Mouse (Mus musculus): ENCODE data around the gene Pold1. TPM values are rescaled to one million over a fixed set of nuclear protein-coding genes. Genes with fewer than 3 reads are reported as not detected.

The Pold1 gene
- polyA plus RNA-seq, 1 experiment, result 11.1 TPM

DNA sequence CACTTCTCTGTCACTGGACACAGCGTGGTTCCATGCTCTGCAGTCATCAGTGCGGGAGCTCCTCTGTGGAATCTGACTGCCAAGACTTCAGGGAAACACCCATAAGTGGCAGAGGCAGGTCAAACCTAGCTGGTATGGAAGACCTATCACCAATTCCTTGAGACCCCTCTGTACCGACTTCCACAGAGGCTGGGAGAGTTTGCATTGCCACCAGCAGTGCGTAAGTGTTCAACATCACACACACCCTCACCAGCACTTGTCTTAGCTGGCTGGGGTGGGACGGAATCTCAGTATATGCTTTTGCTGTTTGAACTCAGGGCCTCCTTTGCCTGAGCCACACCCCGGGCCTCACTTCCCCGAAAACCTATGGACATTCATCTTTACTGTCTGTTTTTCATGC, 60.7 kb downstream of the Pold1 start:
- TF ChIP-seq CTCF (IDR thresholded peaks at IDR 0.05; ENCODE audit: extremely low read depth, insufficient read depth, low read length) (no peak), POLR2A (IDR thresholded peaks at IDR 0.05; ENCODE audit: extremely low read depth, insufficient read depth, low read length) (no peak)
- Histone ChIP-seq H3K27ac (ENCODE audit: insufficient read depth, low read length) (no peak overlapping the region), H3K4me1 (ENCODE audit: control insufficient read depth, insufficient read depth, low read length) (no peaks in the 10 kb centered on the region), H3K4me3 (ENCODE audit: insufficient read depth, low read length) (no peak overlapping the region)

DNA sequence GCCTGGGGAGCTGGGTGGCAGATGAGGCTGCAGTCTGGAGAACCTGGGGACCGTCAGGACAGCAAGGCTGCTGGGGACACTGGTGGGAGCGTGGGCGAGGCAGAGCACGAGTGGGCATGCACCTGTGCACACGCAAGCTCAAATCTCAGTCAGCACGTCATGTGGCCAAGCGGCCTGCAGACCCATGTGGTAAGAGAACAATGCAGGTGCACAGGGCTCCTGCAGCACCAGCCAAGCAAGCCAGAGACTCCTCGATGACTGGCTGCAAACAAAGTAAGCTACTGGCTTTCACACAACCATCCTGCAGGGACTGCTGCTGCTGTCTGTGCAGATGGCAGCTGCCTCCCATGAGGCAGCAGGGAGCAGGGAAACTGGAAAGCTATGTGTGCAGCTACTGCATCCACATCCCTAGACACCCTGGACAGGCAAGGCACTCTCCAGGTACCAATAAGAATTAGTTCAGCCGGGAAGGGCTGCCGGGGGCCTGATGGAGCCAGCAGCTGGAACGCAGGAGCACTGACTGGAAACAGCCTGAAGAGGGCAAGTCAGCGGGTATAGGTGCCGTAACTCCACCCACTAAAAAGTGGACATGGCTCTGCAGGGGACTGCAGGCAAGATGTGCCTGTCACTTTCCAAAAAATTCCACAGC, 61.6 kb downstream of the Pold1 start:
- Histone ChIP-seq H3K27ac (ENCODE audit: insufficient read depth, low read length) (0 out of 2 replicates have a peak overlapping the region, but pooled peaks have one; percentile 1), H3K4me3 (ENCODE audit: insufficient read depth, low read length) (no peak overlapping the region), H3K4me1 (ENCODE audit: control insufficient read depth, insufficient read depth, low read length) (no peaks in the 10 kb centered on the region)
- no peak for TF ChIP-seq CTCF (IDR thresholded peaks at IDR 0.05; ENCODE audit: extremely low read depth, insufficient read depth, low read length)
- no peak for TF ChIP-seq POLR2A (IDR thresholded peaks at IDR 0.05; ENCODE audit: extremely low read depth, insufficient read depth, low read length)

DNA sequence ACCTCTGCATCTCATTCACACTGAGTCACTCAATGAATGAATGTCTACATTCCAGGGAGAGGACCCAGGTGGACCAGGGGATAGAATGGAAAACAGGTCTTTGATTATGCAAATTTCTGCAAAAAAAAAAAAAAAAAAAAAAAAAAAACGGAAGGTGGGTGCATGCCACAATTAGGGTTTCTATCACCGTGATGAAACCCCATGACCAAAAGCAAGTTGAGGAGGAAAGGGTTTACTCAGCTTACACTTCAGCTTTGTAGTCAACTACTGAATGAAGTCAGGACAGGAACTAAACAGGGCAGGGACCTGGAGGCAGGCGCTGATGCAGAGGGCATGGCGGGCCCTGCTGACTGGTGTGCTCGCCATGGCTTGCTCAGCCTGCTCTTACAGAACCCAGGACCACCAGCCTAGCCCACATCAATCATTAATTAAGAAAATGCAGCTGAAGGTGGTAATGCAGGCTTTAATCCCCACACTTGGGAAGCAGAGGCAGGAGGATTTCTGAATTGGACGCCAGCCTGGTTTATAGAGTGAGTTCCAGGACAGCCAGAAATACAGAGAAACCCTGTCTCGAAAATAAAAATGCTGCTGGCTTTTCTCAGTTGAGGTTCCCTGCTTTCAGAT, 63.0 kb downstream of the Pold1 start:
- H3K4me3 ChIP-seq (ENCODE audit: insufficient read depth, low read length), result no peak overlapping the region
- H3K27ac ChIP-seq (ENCODE audit: insufficient read depth, low read length), result no peak overlapping the region
- no peak for TF ChIP-seq POLR2A (IDR thresholded peaks at IDR 0.05; ENCODE audit: extremely low read depth, insufficient read depth, low read length)
- no peak for TF ChIP-seq CTCF (IDR thresholded peaks at IDR 0.05; ENCODE audit: extremely low read depth, insufficient read depth, low read length)
- no peaks in the 10 kb centered on the region for H3K4me1 ChIP-seq (ENCODE audit: control insufficient read depth, insufficient read depth, low read length)

DNA sequence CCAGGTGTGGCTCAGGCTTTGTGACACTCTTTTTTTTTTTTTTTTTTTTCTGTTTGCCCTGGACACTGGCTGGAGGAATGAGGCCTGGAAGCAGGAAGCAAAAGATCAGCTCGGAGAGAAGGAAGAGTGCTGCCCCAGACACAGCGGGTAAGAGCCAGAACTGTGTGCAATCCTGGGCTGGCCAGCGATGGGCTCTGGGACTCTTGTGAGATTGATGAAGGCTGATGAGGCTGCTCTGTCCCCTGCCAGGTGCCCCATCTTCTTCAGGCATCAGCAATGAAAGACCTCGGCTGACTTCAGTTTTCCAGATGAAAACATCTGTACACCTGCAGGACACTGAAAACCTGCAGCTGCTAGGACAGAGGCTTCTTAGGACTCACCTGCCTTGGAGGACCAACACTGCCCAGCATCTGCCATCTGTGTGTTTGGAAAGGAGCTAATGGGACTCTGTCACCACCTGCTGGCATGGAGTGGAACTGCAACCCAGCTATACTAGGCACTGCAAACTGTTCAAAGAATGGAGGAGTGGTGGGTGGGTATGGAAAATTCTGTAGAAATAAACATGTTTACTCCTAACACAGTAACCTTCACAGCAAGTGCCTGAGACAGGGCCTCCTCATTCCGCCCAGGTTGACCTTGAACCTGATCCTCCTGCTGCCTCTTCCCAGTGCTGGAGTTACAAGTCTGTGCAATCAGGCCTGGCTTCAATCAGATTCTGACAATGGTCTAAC, 63.6 kb downstream of the Pold1 start:
- TF ChIP-seq CTCF (IDR thresholded peaks at IDR 0.05; ENCODE audit: extremely low read depth, insufficient read depth, low read length), result peak; percentile 99
- TF ChIP-seq POLR2A (IDR thresholded peaks at IDR 0.05; ENCODE audit: extremely low read depth, insufficient read depth, low read length), result no peak
- no peak overlapping the region for H3K4me3 ChIP-seq (ENCODE audit: insufficient read depth, low read length)
- H3K4me1 ChIP-seq (ENCODE audit: control insufficient read depth, insufficient read depth, low read length), result no peaks in the 10 kb centered on the region
- peak overlapping the region; percentile 66; the same call in 1 of the 2 replicates for H3K27ac ChIP-seq (ENCODE audit: insufficient read depth, low read length)

DNA sequence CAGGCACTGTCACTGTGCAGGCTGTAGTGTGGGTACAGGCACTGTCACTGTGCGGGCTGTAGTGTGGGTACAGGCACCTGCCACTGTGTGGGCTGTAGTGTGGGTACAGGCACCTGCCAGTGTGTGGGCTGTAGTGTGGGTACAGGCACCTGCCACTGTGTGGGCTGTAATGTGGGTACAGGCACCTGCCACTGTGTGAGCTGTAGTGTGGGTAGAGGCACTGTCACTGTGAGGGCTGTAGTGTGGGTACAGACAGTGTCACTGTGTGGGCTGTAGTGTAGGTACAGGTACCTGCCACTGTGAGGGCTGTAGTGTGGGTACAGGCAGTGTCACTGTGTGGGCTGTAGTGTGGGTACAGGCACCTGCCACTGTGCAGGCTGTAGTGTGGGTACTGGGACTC, 64.5 kb downstream of the Pold1 start:
- no peaks in the 10 kb centered on the region for H3K4me1 ChIP-seq (ENCODE audit: control insufficient read depth, insufficient read depth, low read length)
- H3K4me3 ChIP-seq (ENCODE audit: insufficient read depth, low read length), result no peak overlapping the region
- H3K27ac ChIP-seq (ENCODE audit: insufficient read depth, low read length), result peak overlapping the region; percentile 66
- no peak for TF ChIP-seq POLR2A (IDR thresholded peaks at IDR 0.05; ENCODE audit: extremely low read depth, insufficient read depth, low read length)
- no peak for TF ChIP-seq CTCF (IDR thresholded peaks at IDR 0.05; ENCODE audit: extremely low read depth, insufficient read depth, low read length)

DNA sequence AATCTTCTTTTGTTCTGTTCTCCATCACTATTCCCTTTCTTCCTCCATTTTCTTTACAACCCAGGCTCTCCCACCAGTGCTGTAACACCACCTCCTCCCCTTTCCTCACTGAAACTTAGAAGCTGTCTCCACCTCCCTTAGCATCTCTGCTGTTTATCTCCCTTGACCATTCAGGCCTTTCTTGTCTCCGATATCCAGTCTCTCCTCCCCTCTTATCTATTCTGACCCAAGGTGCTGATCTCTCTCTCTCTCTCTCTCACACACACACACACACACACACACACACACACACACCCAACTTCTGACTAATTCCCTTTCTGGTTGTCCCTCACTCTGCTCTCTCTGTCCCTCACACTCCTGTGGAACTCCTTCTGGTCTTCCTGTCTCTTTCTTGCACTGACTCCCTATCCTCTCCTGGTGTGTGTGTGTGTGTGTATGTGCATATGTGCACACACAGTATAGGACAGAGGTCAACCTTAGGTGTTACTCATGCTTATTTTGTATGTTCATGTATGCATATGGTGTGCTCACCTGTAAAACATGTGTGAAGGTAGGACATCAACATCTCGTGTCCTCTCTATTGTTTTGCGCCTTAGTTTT, 65.7 kb downstream of the Pold1 start:
- Histone ChIP-seq H3K4me1 (ENCODE audit: control insufficient read depth, insufficient read depth, low read length) (no peaks in the 10 kb centered on the region), H3K4me3 (ENCODE audit: insufficient read depth, low read length) (no peak overlapping the region), H3K27ac (ENCODE audit: insufficient read depth, low read length) (peak overlapping the region; percentile 29; the same call in 1 of the 2 replicates)
- TF ChIP-seq POLR2A (IDR thresholded peaks at IDR 0.05; ENCODE audit: extremely low read depth, insufficient read depth, low read length) (no peak), CTCF (IDR thresholded peaks at IDR 0.05; ENCODE audit: extremely low read depth, insufficient read depth, low read length) (no peak)

Other genes starting within 250 kb of the Pold1 start
- gene Clec11a, start 241.9 kb downstream of the Pold1 start, polyA plus RNA-seq (2012; rRNA removed), result 5.4 and 5.6 TPM in 2 replicates
- gene Shank1, start 238.6 kb downstream of the Pold1 start, polyA plus RNA-seq (2012; rRNA removed), result 106 and 113 TPM in 2 replicates
- gene Syt3, start 164.7 kb downstream of the Pold1 start, polyA plus RNA-seq (2012; rRNA removed), result 70.2 and 74.0 TPM in 2 replicates
- 3.7 and 4.3 TPM in 2 replicates for gene 1700008O03Rik, start 163.0 kb downstream of the Pold1 start, polyA plus RNA-seq (2012; rRNA removed)
- 190 and 192 TPM in 2 replicates for gene Lrrc4b, start 119.8 kb downstream of the Pold1 start, polyA plus RNA-seq (2012; rRNA removed)
- 8.2 and 8.7 TPM in 2 replicates for gene Aspdh, start 83.5 kb downstream of the Pold1 start, polyA plus RNA-seq (2012; rRNA removed)
- gene Josd2, start 80.9 kb downstream of the Pold1 start, polyA plus RNA-seq (2012; rRNA removed), result 232 and 256 TPM in 2 replicates
- gene Emc10, start 52.3 kb downstream of the Pold1 start, polyA plus RNA-seq (2012; rRNA removed), result 297 and 308 TPM in 2 replicates
- gene Fam71e1, start 52.3 kb downstream of the Pold1 start, polyA plus RNA-seq (2012; rRNA removed), result 27.0 and 29.4 TPM in 2 replicates
- gene Mybpc2, start 24.2 kb downstream of the Pold1 start, polyA plus RNA-seq (2012; rRNA removed), result 0.04 and 0.06 TPM in 2 replicates
- 0.08 and 0.27 TPM in 2 replicates for gene Spib, start 16.8 kb downstream of the Pold1 start, polyA plus RNA-seq (2012; rRNA removed)
- 89.5 and 89.6 TPM in 2 replicates for gene Nr1h2, start 5.1 kb upstream of the Pold1 start, polyA plus RNA-seq (2012; rRNA removed)
- 0.26 and 0.61 TPM in 2 replicates for gene Napsa, start 23.5 kb upstream of the Pold1 start, polyA plus RNA-seq (2012; rRNA removed)
- gene Kcnc3, start 41.8 kb upstream of the Pold1 start, polyA plus RNA-seq (2012; rRNA removed), result 54.9 and 62.0 TPM in 2 replicates
- gene Myh14, start 122.0 kb upstream of the Pold1 start, polyA plus RNA-seq (2012; rRNA removed), result 15.9 and 17.4 TPM in 2 replicates
- gene Izumo2, start 159.9 kb upstream of the Pold1 start, polyA plus RNA-seq (2012; rRNA removed), result not detected in 2 replicates
- gene Vrk3, start 199.6 kb upstream of the Pold1 start, polyA plus RNA-seq (2012; rRNA removed), result 32.6 and 35.7 TPM in 2 replicates
- 0.40 TPM in 2 replicates for gene Zfp473, start 202.2 kb upstream of the Pold1 start, polyA plus RNA-seq (2012; rRNA removed)

Data from cortical plate, adult 2 months (tissue).